Mouse (Mus musculus) heart, embryonic 12.5 days (tissue): Measurements from ENCODE around the gene Ctnna3. TPM values are rescaled to one million over a fixed set of nuclear protein-coding genes. Genes with fewer than 3 reads are reported as not detected.

Experiments used
- ATAC-seq: fragments of 200-750 bp; cut with Nextera tagmentation; 2 replicates; pipeline ENCODE4 v1.8.0; 2017; ENCODE audit warnings: moderate TSS enrichment, moderate library complexity; ENCODE audit not compliant: insufficient number of reproducible peaks, low FRiP score
- H3K27ac ChIP-seq: fragments of 300-500 bp; sonication (generic); 2 replicates; pipeline ENCODE4 v1.5.1; 2016; ENCODE audit warnings: mild to moderate bottlenecking, moderate library complexity; ENCODE audit not compliant: poor library complexity, severe bottlenecking
- H3K27me3 ChIP-seq: fragments of 300-500 bp; sonication (generic); replicated peaks from 2 replicates; pipeline ENCODE4 v1.6.1; 2016; ENCODE audit warnings: mild to moderate bottlenecking, moderate library complexity
- H3K36me3 ChIP-seq: fragments of 300-500 bp; sonication (generic); 2 replicates; pipeline ENCODE4 v1.6.1; 2016; ENCODE audit warnings: mild to moderate bottlenecking, moderate library complexity
- H3K4me1 ChIP-seq: fragments of 300-500 bp; sonication (generic); replicated peaks from 2 replicates; pipeline ENCODE4 v1.6.1; 2016; ENCODE audit warnings: mild to moderate bottlenecking
- H3K4me2 ChIP-seq: fragments of 300-500 bp; sonication (generic); 2 replicates; pipeline ENCODE4 v1.6.1; 2016; ENCODE audit warnings: mild to moderate bottlenecking, moderate library complexity
- H3K4me3 ChIP-seq: fragments of 300-500 bp; sonication (generic); 2 replicates; pipeline ENCODE4 v1.5.1; 2016; ENCODE audit warnings: mild to moderate bottlenecking
- H3K9ac ChIP-seq: fragments of 300-500 bp; sonication (generic); 2 replicates; pipeline ENCODE4 v1.6.1; 2016; ENCODE audit warnings: mild to moderate bottlenecking, moderate library complexity
- H3K9me3 ChIP-seq: fragments of 300-500 bp; sonication (generic); replicated peaks from 2 replicates; pipeline ENCODE4 v1.6.1; 2016; ENCODE audit warnings: mild to moderate bottlenecking, moderate library complexity
- WGBS: fragments of 180-500 bp; shearing (Covaris S2); methylation state at CpG from one replicate; pipeline ENCODE4 v1.1.7; 2016; 5-methylcytosine and 5-hydroxymethylcytosine counted together
- polyA plus RNA-seq: library from polyadenylated mRNA; unstranded; fragments of >200 nt; fragmentation: Nextera tagmentation; extraction: Ambion mirVana; gene quantifications from 2 replicates; pipeline ENCODE4 v1.2.1, GENCODE M21; 2016

The Ctnna3 gene
- polyA plus RNA-seq, 1 experiment from 2014 or later: 24.0 TPM

GRCm38 (mm10) chr10:64096532-64096931, 666.6 kb downstream of the Ctnna3 start:
- Histone ChIP-seq H3K4me3 (no peak overlapping the region), H3K9me3 (no peaks in the 10 kb centered on the region), H3K9ac (no peak overlapping the region), H3K27me3 (no peaks in the 10 kb centered on the region), H3K36me3 (no peaks in the 10 kb centered on the region), H3K4me2 (no peak overlapping the region), H3K4me1 (no peaks in the 10 kb centered on the region), H3K27ac (no peak overlapping the region)
- ATAC-seq: no peak
- WGBS: 86% methylated on average over 1 of the region's 1 CpGs

GRCm38 (mm10) chr10:64115246-64115645, 685.3 kb downstream of the Ctnna3 start:
- no peaks in the 10 kb centered on the region for H3K4me1 ChIP-seq
- H3K4me2 ChIP-seq: no peak overlapping the region
- H3K27ac ChIP-seq: no peak overlapping the region
- no peaks in the 10 kb centered on the region for H3K27me3 ChIP-seq
- H3K36me3 ChIP-seq: no peaks in the 10 kb centered on the region
- 88% methylated on average over 11 of the region's 11 CpGs for WGBS
- H3K9ac ChIP-seq: no peak overlapping the region
- H3K4me3 ChIP-seq: no peak overlapping the region
- no peaks in the 10 kb centered on the region for H3K9me3 ChIP-seq
- no peak for ATAC-seq

- Histone ChIP-seq H3K27ac (no peak overlapping the region), H3K4me1 (no peaks in the 10 kb centered on the region), H3K4me3 (no peak overlapping the region), H3K9ac (no peak overlapping the region), H3K4me2 (no peak overlapping the region), H3K27me3 (no peaks in the 10 kb centered on the region), H3K36me3 (no peaks in the 10 kb centered on the region), H3K9me3 (no peaks in the 10 kb centered on the region)
- no peak for ATAC-seq
- WGBS: 77% methylated on average over 3 of the region's 3 CpGs
These were observed 688.9 kb downstream of the Ctnna3 start for GRCm38 (mm10) chr10:64118833-64119232.

DNA sequence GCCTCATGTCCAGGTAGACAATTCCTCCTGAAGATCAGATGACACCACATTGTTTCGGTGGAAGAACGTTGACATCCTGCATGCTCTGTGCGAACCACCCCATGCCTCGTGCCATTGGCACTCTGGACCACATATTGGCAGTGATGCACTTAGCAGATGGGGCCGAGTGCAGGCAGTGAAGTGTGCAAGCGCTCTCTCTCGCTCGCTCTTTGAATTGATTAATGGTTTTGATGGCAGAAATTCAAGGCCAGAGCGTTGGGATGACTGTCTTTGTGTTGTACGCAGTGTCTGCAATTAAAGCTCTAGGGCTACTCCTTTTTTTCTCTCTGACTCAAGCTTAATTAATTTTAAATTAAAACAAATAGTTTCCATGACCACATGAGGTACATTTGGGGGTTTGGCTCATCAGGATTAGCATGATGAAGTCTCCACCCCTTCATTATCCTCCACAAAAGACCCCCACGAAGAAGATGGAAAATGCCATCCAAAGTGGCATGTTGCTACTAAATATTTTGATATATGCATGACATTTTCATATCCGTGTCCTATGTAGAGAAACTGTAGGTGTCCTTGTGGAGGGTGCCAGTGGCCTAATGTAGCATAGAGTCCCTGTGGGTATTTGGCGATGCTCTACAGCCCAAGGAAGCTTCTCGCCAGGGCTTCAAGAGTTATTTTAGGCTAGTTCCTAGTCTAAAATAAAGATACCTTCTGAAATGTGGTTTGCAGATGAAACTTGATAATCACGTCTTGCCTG, 700.7 kb downstream of the Ctnna3 start:
- Histone ChIP-seq H3K4me1 (0 out of 2 replicates have a peak, but pooled peaks cover 3% of the 10 kb centered on the region), H3K27ac (no peak overlapping the region), H3K36me3 (no peaks in the 10 kb centered on the region), H3K9me3 (no peaks in the 10 kb centered on the region), H3K4me3 (no peak overlapping the region), H3K9ac (no peak overlapping the region), H3K4me2 (no peak overlapping the region), H3K27me3 (no peaks in the 10 kb centered on the region)
- 84% methylated on average over 15 of the region's 15 CpGs for WGBS
- ATAC-seq: no peak

DNA sequence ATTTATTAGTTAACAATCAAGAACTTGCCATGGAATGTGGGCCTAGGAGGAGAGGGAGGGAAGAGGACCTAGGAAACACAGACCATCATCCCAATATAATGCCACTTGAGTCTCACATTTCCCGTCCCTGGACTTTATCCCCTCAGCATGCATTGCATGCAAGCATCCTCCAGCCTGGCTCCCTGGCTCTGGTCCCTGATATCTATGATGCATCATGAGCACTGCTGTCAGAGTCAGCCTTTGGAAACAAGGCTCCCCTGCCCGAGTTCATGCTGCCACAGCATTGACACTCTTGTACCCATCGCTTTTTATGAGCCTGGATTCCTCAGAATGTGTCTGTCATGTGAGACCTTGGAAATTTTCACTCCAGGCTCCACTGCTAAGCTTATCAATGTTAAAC, 703.6 kb downstream of the Ctnna3 start:
- no peaks in the 10 kb centered on the region for H3K36me3 ChIP-seq
- H3K27ac ChIP-seq: no peak overlapping the region
- 71% methylated on average over 3 of the region's 3 CpGs for WGBS
- H3K4me3 ChIP-seq: no peak overlapping the region
- H3K4me2 ChIP-seq: no peak overlapping the region
- no peak for ATAC-seq
- H3K9ac ChIP-seq: no peak overlapping the region
- H3K4me1 ChIP-seq: peaks cover 3% of the 10 kb centered on the region; the same call in 1 of the 2 replicates
- H3K9me3 ChIP-seq: no peaks in the 10 kb centered on the region
- no peaks in the 10 kb centered on the region for H3K27me3 ChIP-seq

- Histone ChIP-seq H3K4me3 (no peak overlapping the region), H3K4me1 (peaks cover 3% of the 10 kb centered on the region; the same call in 1 of the 2 replicates), H3K36me3 (no peaks in the 10 kb centered on the region), H3K4me2 (no peak overlapping the region), H3K9me3 (no peaks in the 10 kb centered on the region), H3K27ac (no peak overlapping the region), H3K27me3 (no peaks in the 10 kb centered on the region), H3K9ac (no peak overlapping the region)
- ATAC-seq: no peak
- WGBS: 85% methylated on average over 7 of the region's 7 CpGs
These were observed 705.6 kb downstream of the Ctnna3 start for GRCm38 (mm10) chr10:64135481-64135880.

- ATAC-seq: no peak
- no peaks in the 10 kb centered on the region for H3K4me1 ChIP-seq
- no peaks in the 10 kb centered on the region for H3K9me3 ChIP-seq
- no peak overlapping the region for H3K4me3 ChIP-seq
- WGBS: 81% methylated on average over 3 of the region's 3 CpGs
- H3K36me3 ChIP-seq: no peaks in the 10 kb centered on the region
- no peak overlapping the region for H3K9ac ChIP-seq
- no peaks in the 10 kb centered on the region for H3K27me3 ChIP-seq
- H3K27ac ChIP-seq: no peak overlapping the region
- no peak overlapping the region for H3K4me2 ChIP-seq
These were observed 716.6 kb downstream of the Ctnna3 start for GRCm38 (mm10) chr10:64146511-64146910.

- Histone ChIP-seq H3K4me2 (no peak overlapping the region), H3K4me3 (no peak overlapping the region), H3K9ac (no peak overlapping the region), H3K36me3 (no peaks in the 10 kb centered on the region), H3K4me1 (no peaks in the 10 kb centered on the region), H3K27me3 (no peaks in the 10 kb centered on the region), H3K9me3 (no peaks in the 10 kb centered on the region), H3K27ac (no peak overlapping the region)
- no peak for ATAC-seq
- 90% methylated on average over 13 of the region's 13 CpGs for WGBS
These were observed 751.8 kb downstream of the Ctnna3 start for GRCm38 (mm10) chr10:64181696-64182095.

DNA sequence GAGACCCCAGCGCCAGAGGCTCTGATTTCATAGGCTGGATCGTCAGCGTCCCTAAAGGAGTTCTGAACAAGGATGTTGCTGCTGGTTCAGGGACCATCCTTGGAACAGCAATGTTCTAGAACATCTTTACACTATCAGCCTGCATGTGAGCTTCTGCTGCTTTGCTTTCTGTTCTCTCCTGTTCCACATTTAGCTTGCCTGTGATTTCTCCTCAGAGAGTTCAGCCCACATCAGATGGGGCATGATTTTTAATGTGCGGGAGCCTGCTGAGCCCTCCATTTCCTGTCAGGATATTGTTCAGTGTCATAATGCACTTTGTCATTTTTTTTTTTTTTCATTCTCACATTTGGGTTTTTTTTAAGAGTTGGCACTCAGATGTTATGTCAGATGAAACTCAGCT, 752.8 kb downstream of the Ctnna3 start:
- Histone ChIP-seq H3K4me3 (no peak overlapping the region), H3K4me1 (no peaks in the 10 kb centered on the region), H3K27me3 (no peaks in the 10 kb centered on the region), H3K9me3 (no peaks in the 10 kb centered on the region), H3K9ac (no peak overlapping the region), H3K4me2 (no peak overlapping the region), H3K27ac (no peak overlapping the region), H3K36me3 (no peaks in the 10 kb centered on the region)
- ATAC-seq: no peak
- 90% methylated on average over 4 of the region's 4 CpGs for WGBS

GRCm38 (mm10) chr10:64188046-64188445, 758.1 kb downstream of the Ctnna3 start:
- Histone ChIP-seq H3K4me1 (no peaks in the 10 kb centered on the region), H3K9me3 (no peaks in the 10 kb centered on the region), H3K4me3 (no peak overlapping the region), H3K9ac (no peak overlapping the region), H3K27ac (no peak overlapping the region), H3K36me3 (no peaks in the 10 kb centered on the region), H3K27me3 (no peaks in the 10 kb centered on the region), H3K4me2 (no peak overlapping the region)
- WGBS: 92% methylated on average over 3 of the region's 3 CpGs
- no peak for ATAC-seq

- Histone ChIP-seq H3K27me3 (no peaks in the 10 kb centered on the region), H3K4me2 (no peak overlapping the region), H3K9ac (no peak overlapping the region), H3K27ac (no peak overlapping the region), H3K4me1 (no peaks in the 10 kb centered on the region), H3K4me3 (no peak overlapping the region), H3K36me3 (no peaks in the 10 kb centered on the region), H3K9me3 (no peaks in the 10 kb centered on the region)
- ATAC-seq: no peak
- WGBS: 74% methylated on average over 1 of the region's 1 CpGs
These were observed 767.7 kb downstream of the Ctnna3 start for GRCm38 (mm10) chr10:64197584-64197983.

- no peaks in the 10 kb centered on the region for H3K9me3 ChIP-seq
- no peak overlapping the region for H3K4me3 ChIP-seq
- WGBS: 75% methylated on average over 3 of the region's 3 CpGs
- no peak for ATAC-seq
- no peak overlapping the region for H3K27ac ChIP-seq
- no peak overlapping the region for H3K4me2 ChIP-seq
- no peaks in the 10 kb centered on the region for H3K36me3 ChIP-seq
- no peaks in the 10 kb centered on the region for H3K4me1 ChIP-seq
- no peaks in the 10 kb centered on the region for H3K27me3 ChIP-seq
- H3K9ac ChIP-seq: no peak overlapping the region
These were observed 785.7 kb downstream of the Ctnna3 start for GRCm38 (mm10) chr10:64215632-64216031.
